Mouse (Mus musculus) lung, embryonic 15.5 days (tissue): ENCODE measurements around the gene 2010300C02Rik. TPM values are rescaled to one million over a fixed set of nuclear protein-coding genes. Genes with fewer than 3 reads are reported as not detected.

Experiments
- polyA plus RNA-seq: library from polyadenylated mRNA; unstranded; fragments of >200 nt; fragmentation: Nextera tagmentation; extraction: Ambion mirVana; gene quantifications from 2 replicates; pipeline ENCODE4 v1.2.1, GENCODE M21; 2015

Gene 2010300C02Rik
- polyA plus RNA-seq, 1 experiment from 2014 or later: 12.1 TPM

Other genes with a start within 250 kb of the 2010300C02Rik start
- 5.7 and 6.3 TPM in 2 replicates for gene Mgat4a, start 179.1 kb downstream of the 2010300C02Rik start, polyA plus RNA-seq
- 7.4 and 7.7 TPM in 2 replicates for gene Tsga10, start 146.3 kb upstream of the 2010300C02Rik start, polyA plus RNA-seq
- 7.8 and 8.3 TPM in 2 replicates for gene Lipt1, start 151.7 kb upstream of the 2010300C02Rik start, polyA plus RNA-seq
- 23.7 and 28.3 TPM in 2 replicates for gene Mitd1, start 170.3 kb upstream of the 2010300C02Rik start, polyA plus RNA-seq
- gene Mrpl30, start 170.4 kb upstream of the 2010300C02Rik start, polyA plus RNA-seq: 212 and 218 TPM in 2 replicates
- not detected in 2 replicates for gene Lyg2, start 196.4 kb upstream of the 2010300C02Rik start, polyA plus RNA-seq
- not detected in 2 replicates for gene Lyg1, start 237.7 kb upstream of the 2010300C02Rik start, polyA plus RNA-seq